Mouse (Mus musculus) stomach, postnatal 0 days (tissue): ENCODE measurements at regions not wholly inside any gene's neighbourhood (a gene's known extent, or its start where the extent isn't known, plus 50 kb on each side); places are given as distances from the start of the nearest gene placed in this dataset.

Experiments used
- ATAC-seq: fragments of 200-750 bp; cut with Nextera tagmentation; 2 replicates; pipeline ENCODE4 v1.8.0; 2017; ENCODE audit not compliant: low FRiP score, low TSS enrichment
- DNase-seq: peaks from one replicate; pipeline ENCODE4 v3.0.0-alpha.2; 2016; ENCODE audit warnings: low spot score
- H3K27ac ChIP-seq: fragments of 300-500 bp; sonication (generic); replicated peaks from 2 replicates; pipeline ENCODE4 v1.5.1; 2014; ENCODE audit warnings: mild to moderate bottlenecking, control low read depth
- H3K27me3 ChIP-seq: fragments of 300-500 bp; sonication (generic); 2 replicates; pipeline ENCODE4 v1.6.1; 2014; ENCODE audit warnings: low read length; ENCODE audit not compliant: control insufficient read depth, insufficient read depth
- H3K36me3 ChIP-seq: fragments of 300-500 bp; sonication (generic); 2 replicates; pipeline ENCODE4 v1.6.1; 2014; ENCODE audit warnings: low read length, mixed read lengths; ENCODE audit not compliant: control insufficient read depth, insufficient read depth
- H3K4me1 ChIP-seq: fragments of 300-500 bp; sonication (generic); replicated peaks from 2 replicates; pipeline ENCODE4 v1.6.1; 2014; ENCODE audit warnings: antibody characterized with exemption; ENCODE audit not compliant: control insufficient read depth, insufficient read depth
- H3K4me2 ChIP-seq: fragments of 300-500 bp; sonication (generic); replicated peaks from 2 replicates; pipeline ENCODE4 v1.6.1; 2014; ENCODE audit warnings: low read depth, mild to moderate bottlenecking, control low read depth, moderate library complexity
- H3K4me3 ChIP-seq: fragments of 300-500 bp; sonication (generic); 2 replicates; pipeline ENCODE4 v1.5.1; 2014; ENCODE audit warnings: low read depth, low read length, control low read depth
- H3K9ac ChIP-seq: fragments of 300-500 bp; sonication (generic); 2 replicates; pipeline ENCODE4 v1.6.1; 2014; ENCODE audit warnings: mild to moderate bottlenecking, low read length, control low read depth, mixed read lengths
- H3K9me3 ChIP-seq: fragments of 300-500 bp; sonication (generic); 2 replicates; pipeline ENCODE4 v1.6.1; 2016; ENCODE audit warnings: low read length; ENCODE audit not compliant: control insufficient read depth
- EP300 ChIP-seq: optimal IDR thresholded peaks from 2 replicates; pipeline ENCODE3; 2016; ENCODE audit warnings: antibody characterized with exemption
- WGBS: fragments of 180-500 bp; shearing (Covaris S2); extraction: QIAGEN DNeasy Blood & Tissue Kit; methylation state at CpG from one replicate; pipeline ENCODE4 v1.1.7; 2014; 5-methylcytosine and 5-hydroxymethylcytosine counted together

DNA sequence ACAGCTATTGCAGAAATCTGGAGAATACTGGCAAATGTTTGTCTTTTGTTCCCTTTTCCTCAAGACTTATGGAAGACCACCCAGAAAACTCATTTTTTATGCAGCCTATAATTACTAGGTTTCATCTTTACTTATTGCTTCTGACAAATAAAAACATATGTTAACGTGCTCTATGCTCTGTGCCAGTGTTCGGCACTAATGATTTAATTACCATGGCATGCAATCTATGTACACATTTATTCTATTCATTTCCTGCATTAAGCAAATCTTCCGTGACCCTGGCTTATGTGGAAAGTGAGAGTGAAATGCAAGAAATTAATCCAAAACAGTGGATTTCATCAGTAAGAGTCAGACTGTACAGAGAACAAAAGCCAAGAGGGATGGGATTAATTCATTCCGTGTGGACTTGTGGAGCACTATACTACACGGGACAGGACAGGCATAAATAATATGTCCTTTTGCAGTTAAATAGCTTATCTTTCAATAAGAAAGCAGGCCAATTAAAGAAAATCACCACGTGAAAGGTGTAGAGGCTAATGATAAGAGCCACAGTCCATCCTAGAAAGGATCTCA is 679.5 kb downstream of the Ttll7 start:
- Histone ChIP-seq H3K27me3 (no peaks in the 10 kb centered on the region), H3K4me1 (no peaks in the 10 kb centered on the region), H3K27ac (no peak overlapping the region), H3K9me3 (no peaks in the 10 kb centered on the region), H3K9ac (no peak overlapping the region), H3K4me2 (no peak overlapping the region), H3K4me3 (no peak overlapping the region), H3K36me3 (no peaks in the 10 kb centered on the region)
- ATAC-seq (no peak), DNase-seq (no peak)
- 57% methylated on average over 6 of the region's 6 CpGs for WGBS
- no peak for TF ChIP-seq EP300
